Mouse (Mus musculus) T-helper 2 cell (primary cell): ENCODE results near the gene Farsa.
"Not testable (repeated sequence)": the region's sequence is repeated elsewhere in the genome, so short reads cannot be mapped to it uniquely, and the experiment has no call there.

ENCODE experiments used
- in situ Hi-C: fragments of 300-600 bp; cut with MboI, MseI; formaldehyde crosslinking; loops from one replicate; pipeline ENCODE4 v1.15.1; 2025; ENCODE audit warnings: high pct_unique_total_duplicates

Farsa gene

GRCm38 (mm10) chr8:84873016-84873415 is 16.2 kb downstream of the Farsa start:
- in situ Hi-C loops, result no loop called here

GRCm38 (mm10) chr8:84874339-84874738 is 17.6 kb downstream of the Farsa start:
- in situ Hi-C loops, result no loop called here

- in situ Hi-C loops, result no loop called here
Measured at GRCm38 (mm10) chr8:84877297-84878035, 20.7 kb downstream of the Farsa start.

- in situ Hi-C loops, result no loop called here
Measured at GRCm38 (mm10) chr8:84878915-84879314, 22.1 kb downstream of the Farsa start.

- in situ Hi-C loops, result no loop called here
Measured at GRCm38 (mm10) chr8:84884728-84885127, 27.9 kb downstream of the Farsa start.

- in situ Hi-C loops, result no loop called here
Measured at GRCm38 (mm10) chr8:84888280-84888679, 31.5 kb downstream of the Farsa start.

GRCm38 (mm10) chr8:84889141-84889540 is 32.4 kb downstream of the Farsa start:
- in situ Hi-C loops, result no loop called here

- in situ Hi-C loops, result no loop called here
Measured at GRCm38 (mm10) chr8:84892993-84893708, 36.4 kb downstream of the Farsa start.

GRCm38 (mm10) chr8:84893709-84894134 is 36.9 kb downstream of the Farsa start, which contains the start of gene Gcdh:
Gene Gcdh, minus strand, starts transcription at chr8:84893921.
- in situ Hi-C loops, result no loop called here

GRCm38 (mm10) chr8:84895963-84896362 is 39.2 kb downstream of the Farsa start:
- in situ Hi-C loops, result no loop called here

GRCm38 (mm10) chr8:84901071-84901470 is 44.3 kb downstream of the Farsa start:
- in situ Hi-C loops, result no loop called here

GRCm38 (mm10) chr8:84901752-84902151 is 45.0 kb downstream of the Farsa start, which contains the start of gene Klf1:
Gene Klf1, plus strand, starts transcription at chr8:84901928.
- in situ Hi-C loops, result no loop called here

GRCm38 (mm10) chr8:84902367-84902919 is 45.7 kb downstream of the Farsa start:
- in situ Hi-C loops, result no loop called here

- in situ Hi-C loops, result no loop called here
Measured at GRCm38 (mm10) chr8:84902920-84903661, 46.3 kb downstream of the Farsa start.

- in situ Hi-C loops, result no loop called here
Measured at GRCm38 (mm10) chr8:84904351-84904750, 47.6 kb downstream of the Farsa start.

GRCm38 (mm10) chr8:84907037-84907436 is 50.2 kb downstream of the Farsa start:
- in situ Hi-C loops, result no loop called here

- in situ Hi-C loops, result no loop called here
Measured at GRCm38 (mm10) chr8:84907493-84907892, 50.7 kb downstream of the Farsa start.

GRCm38 (mm10) chr8:84907979-84908378 is 51.2 kb downstream of the Farsa start:
- in situ Hi-C loops, result not testable (repeated sequence)

GRCm38 (mm10) chr8:84908421-84909161 is 51.8 kb downstream of the Farsa start, which contains the start of gene Dnase2a:
Gene Dnase2a, plus strand, starts transcription at chr8:84908560.
- in situ Hi-C loops, result no loop called here

- in situ Hi-C loops, result no loop called here
Measured at GRCm38 (mm10) chr8:84909162-84909767, 52.5 kb downstream of the Farsa start.

- in situ Hi-C loops, result no loop called here
Measured at GRCm38 (mm10) chr8:84909949-84910348, 53.2 kb downstream of the Farsa start.
